Mouse (Mus musculus) left cerebral cortex, postnatal 14 days (tissue): ENCODE measurements around the gene Rps15a. TPM values are rescaled to one million over a fixed set of nuclear protein-coding genes. Genes with fewer than 3 reads are reported as not detected.
A peak's percentile ranks its signal among the peaks of the same experiment; 100 is the strongest.

Experiments
- DNase-seq, 2 experiments: peaks; one replicate each; pipeline ENCODE4 v3.0.0; 2021 to 2022; ENCODE audit warnings: low spot score in 2 of 2, mixed read lengths in 1 of 2
- intact Hi-C: fragments of 180-260 bp; cut with DNase I; formaldehyde crosslinking; loops from one replicate; pipeline ENCODE4 v1.15.1; 2025
- long read RNA-seq, 2 experiments: library from polyadenylated mRNA; stranded (forward); transcript quantifications; one replicate each; pipeline ENCODE4 v2.0.0; 2021
- total RNA-seq, 2 experiments: library from RNA; stranded (reverse); gene quantifications; 2 replicates each; pipeline ENCODE4 v1.2.3; 2021

Gene Rps15a
- 100 to 1,000 TPM; 354 to 364 TPM for total RNA-seq
- long read RNA-seq, experiment 1, full-length matches to known transcripts, result 85 of 91 reads
- long read RNA-seq, experiment 1, partial matches to known transcripts, result 1 of 91 reads
- long read RNA-seq, experiment 1, other reads (novel, unspliced or antisense), result 5 of 91 reads
- long read RNA-seq, experiment 2, full-length matches to known transcripts, result 64 of 70 reads
- long read RNA-seq, experiment 2, partial matches to known transcripts, result 2 of 70 reads
- long read RNA-seq, experiment 2, other reads (novel, unspliced or antisense), result 4 of 70 reads

DNA sequence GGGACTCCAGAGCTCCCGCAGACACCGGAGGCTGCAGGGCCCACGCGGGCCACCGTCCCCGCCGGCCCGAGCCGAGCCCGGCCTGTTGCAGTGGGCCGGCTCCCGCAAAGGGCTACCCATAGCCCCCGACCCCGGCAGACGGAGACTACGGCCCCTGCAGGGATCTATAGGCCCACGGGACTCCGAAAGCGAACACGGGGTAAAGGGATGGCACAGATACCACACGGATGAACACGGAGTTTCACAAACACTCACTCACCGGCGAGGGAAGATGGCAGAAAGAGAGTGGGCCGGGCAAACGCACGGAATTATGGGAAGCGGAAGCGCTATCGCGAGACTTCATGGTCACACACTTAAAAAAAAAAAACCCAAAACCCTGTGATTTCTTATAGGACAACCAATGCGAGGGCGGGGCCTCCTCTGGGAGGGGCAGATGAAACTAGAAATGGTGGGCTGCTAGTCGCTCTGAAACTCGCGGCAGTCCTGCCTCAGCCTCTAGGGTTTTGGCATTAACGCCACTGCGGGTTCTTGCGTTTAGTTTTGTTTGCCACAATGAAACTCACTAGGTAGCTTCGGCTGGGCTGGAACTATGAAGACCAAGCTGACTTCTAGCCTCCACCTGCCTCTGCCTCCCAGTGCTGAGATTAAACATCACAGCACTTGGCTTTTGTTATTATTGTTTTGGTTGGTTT is at the start of gene Rps15a:
Rps15a (minus strand) TSS at position 312 of the 692 bp plus-strand sequence.
- peak; percentile 93 to 96 for DNase-seq
- intact Hi-C loops, result no loop called here

DNA sequence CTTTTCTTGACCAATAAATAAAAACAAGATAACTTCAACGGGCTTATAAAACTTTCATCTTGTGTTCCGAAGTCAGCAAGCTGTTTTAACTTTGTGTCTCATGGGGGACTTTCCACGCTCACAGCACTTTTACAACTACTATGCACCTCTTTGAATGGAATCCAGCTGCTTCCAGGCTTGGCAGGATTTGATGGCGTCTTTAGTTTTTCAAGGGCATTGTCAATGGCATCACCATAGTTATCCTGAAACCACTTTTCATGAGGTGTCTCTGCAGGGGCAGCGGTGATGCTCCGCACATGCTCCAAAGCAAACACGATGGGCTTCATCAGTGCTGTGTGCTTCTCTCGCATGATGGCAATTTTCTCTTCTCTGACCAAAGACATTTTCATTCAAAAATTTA is 47.0 kb upstream of the Rps15a start:
- DNase-seq, result no peak
- intact Hi-C loops, result loop anchor here (10.0 kb wide), 1 partner anchor 132 kb away; no protein-coding TSS in a partner anchor

DNA sequence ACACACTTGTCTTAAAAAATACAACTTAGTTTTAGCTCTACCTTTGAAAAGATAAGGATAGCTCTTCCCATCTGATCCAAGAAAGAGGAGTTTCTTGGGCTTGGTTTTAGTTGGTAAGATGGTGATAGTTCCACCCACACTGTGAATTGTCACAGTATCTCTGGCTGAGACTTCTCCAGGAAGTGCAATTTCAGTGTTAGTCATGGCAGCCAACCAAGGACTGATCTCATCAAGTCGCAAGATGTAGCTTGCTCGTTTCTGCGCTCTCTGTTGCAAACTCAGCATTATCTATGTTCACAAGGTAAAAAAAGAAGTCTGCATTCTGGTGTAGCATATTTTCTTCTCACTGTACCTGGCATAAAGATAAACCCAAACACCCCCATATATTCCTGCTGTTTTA is 44.1 kb upstream of the Rps15a start:
- DNase-seq, result peak; percentile 59 to 70
- intact Hi-C loops, result loop anchor here (10.0 kb wide), 1 partner anchor 135 kb away; no protein-coding TSS in a partner anchor

DNA sequence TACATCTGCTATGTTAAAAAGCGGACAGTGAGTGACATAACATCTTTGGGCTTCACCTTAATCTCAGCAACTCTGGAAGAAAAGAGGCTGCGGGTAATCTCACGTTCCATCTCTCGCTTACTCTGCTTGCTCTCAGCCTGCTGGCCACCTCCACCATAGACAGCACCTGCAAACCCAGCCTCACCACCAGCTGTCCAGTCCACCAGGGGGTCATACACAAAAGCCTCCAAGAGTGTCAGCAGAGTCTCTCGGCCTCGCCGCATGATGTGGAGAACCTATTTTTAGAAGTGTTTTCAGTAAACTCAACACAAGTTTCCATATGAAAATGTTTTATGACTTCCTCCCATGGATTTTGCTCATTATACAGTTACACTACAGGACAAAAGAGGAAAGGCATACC is 40.5 kb upstream of the Rps15a start:
- intact Hi-C loops, result no loop called here

DNA sequence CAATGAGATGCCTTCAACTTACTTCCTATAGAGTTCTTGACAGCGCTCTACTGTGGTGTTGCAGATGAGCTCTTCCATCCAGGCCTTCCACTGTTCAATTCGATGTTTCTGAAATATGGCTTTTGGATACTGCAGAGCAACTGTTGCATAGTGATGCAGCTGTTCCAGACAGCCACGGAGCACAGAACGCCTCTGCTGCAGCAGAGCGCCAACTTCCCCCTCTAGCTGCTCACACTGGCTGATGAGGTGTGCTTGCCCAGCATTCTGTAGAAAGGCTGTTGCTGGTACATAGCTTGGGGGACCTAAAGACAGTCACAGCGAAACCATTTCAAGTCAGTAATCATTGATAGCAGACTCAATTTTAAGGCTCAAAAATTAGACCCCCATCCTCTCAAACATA is 38.2 kb upstream of the Rps15a start:
- peak; percentile 19 to 23 for DNase-seq
- intact Hi-C loops, result no loop called here

More for the DNA sequence above, 40.5 kb upstream of the Rps15a start:
- DNase-seq, result no peak

DNA sequence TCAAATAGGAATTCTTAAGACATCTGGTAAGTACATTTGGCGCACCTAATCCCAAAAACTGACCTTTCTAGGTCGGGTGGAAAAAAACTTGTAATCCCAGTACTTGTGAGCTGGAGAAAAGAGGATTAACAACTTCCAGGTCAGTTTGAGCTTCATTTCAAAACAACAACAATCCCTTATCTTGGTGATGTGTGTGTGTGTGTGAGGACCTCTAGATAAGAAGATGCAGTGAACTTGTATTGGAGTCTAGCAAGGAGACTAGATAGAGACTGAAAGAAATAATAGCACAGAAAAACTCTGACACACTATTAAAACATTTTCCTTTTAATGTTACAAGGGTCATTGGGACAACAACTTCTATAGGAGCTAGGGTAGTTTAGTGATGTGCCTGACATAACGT is 27.6 kb upstream of the Rps15a start:
- DNase-seq, result no peak
- intact Hi-C loops, result no loop called here

DNA sequence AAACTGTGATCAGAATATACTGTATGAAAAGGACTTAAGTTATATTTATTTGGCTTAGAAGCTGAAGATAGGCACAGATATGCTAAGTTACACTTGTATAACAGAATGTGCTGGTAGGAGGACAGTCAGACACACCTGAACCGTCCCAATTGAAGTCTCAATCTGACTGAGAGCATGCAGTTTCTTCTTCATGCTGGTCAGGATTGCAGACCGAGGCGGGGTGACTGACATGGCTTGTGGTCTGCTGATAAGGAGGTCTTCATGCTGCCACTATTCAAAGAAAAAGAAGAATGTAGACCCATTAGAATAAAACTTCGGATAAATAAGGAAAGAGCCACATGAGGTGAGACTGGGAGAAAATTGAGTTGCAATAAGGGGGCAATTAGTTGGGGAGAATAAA is 27.1 kb upstream of the Rps15a start:
- no peak for DNase-seq
- intact Hi-C loops, result no loop called here

DNA sequence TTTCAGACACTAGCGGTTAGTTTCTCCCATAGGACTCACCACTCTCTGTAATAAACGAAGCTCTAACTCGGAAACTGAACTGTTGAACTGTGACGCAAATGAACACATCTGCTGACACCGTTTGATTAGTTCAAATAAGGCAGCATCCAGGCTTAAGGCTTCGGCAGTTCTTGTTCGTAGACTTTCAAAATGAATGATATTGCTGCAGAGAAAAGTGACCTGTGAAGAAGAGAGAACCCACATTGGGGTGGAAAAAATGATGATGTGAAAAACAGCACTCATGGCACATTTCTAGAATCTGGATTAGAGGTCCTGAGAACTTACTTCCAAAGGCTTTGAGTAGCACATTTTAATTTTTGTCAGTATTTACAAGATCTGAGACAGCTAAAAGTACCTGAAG is 25.3 kb upstream of the Rps15a start:
- intact Hi-C loops, result no loop called here

DNA sequence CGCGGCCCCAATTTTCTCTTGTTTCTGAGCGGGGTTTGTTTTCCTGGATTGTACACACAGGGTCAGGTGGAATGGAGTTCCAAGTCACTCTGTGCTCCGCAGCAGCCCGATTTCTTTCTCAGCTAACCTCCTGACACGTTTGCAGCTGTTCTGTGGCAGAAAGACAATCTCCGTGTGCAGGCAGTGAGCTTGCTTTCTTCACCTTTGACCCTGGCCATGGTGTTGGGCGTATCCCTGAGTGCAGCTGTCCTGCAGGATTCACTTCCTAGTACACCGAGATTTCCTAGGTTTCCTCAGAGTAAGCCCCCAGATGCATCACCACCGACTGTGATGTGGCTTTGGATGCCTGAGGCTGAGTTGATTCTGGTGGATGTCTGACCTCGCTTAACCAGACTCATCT is 19.1 kb upstream of the Rps15a start:
- intact Hi-C loops, result no loop called here
- no peak for DNase-seq

More for the DNA sequence above, 25.3 kb upstream of the Rps15a start:
- no peak for DNase-seq

DNA sequence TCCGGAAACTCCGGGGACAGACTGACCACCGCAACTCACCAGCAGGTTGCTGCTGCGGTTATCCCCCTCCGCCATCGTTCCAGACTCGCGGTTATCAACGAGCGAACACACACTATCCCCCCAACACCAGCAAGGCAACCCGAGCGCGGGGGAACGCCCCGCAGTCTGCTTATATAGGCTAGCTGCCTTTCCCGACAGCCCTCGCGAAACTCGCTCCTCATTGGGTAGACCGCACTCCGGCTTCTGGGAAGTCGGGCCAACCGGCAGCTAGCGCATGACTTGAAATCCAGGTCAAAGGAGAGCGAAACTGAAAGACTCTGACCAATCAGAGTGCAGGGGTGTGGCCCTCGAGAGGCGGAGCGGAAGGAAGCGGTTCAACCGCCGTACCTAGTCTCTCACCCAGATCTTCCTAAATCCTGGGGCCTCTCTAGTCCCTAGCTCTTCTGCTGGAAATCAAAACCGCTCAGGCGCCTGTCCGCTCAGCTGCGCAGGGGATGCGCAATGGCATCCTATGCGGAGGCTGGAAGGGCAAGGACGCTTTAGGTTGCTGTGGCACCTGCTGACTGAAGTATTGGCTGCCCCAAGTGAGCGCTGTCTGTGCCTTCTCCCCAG is 13.5 kb upstream of the Rps15a start, which contains the start of gene Arl6ip1:
Arl6ip1 (minus strand) TSS at position 233 of the 612 bp plus-strand sequence.
- intact Hi-C loops, result no loop called here
- peak; percentile 97 to 99 for DNase-seq

DNA sequence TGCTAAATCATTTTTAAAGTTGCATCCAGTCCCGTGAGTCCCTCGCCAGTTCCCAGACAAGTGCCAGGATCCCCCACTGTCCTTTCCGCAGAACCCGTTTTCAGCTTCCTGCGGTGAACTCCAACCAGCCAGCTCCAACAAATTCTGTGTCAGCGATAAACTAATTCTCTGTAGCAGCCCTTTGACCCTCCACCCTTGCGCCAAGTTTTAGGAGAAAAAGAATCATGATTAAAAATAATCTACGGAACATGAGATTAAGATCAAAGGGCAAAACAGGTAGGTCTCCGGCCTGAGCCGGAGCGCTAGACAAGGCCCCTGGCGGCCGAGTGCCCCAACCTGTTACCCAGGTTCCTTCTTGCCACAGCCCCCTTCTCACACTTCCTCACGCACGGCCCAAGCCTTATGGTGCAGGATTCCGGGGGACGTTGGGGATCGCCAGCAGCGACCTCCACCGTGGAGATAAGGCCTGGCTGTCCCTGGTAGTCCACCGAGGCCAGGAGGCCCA is 13.0 kb upstream of the Rps15a start:
- intact Hi-C loops, result no loop called here
- no peak for DNase-seq

DNA sequence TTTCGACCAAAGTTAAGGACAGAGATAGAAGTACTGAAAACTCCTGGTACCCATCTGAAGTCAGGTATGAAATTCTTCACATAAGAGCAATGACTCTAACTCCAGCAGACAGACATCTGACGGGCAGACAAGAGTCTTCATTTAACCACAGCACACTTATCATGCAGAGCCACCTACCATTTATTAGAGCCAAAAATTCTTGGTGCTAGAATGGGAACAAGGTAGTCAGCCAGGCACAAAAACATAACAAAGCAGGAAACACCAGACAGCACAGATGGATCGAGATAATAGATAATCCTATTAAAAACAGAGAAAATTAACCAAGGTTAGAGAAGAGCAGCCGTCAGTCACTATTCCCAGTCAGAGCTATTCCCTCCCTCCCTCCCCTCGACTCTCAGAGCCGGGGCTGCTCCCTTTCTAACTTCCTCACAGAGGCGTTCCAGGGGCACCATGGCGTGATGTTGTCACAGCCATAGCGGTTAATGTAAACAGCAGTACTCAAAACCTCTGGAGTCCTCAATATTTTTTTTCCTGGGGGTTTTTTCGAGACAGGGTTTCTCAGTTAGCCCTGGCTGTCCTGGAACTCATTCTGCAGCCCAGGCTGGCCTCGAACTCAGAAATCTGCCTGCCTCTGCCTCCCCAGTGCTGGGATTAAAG is 10.4 kb upstream of the Rps15a start:
- no peak for DNase-seq
- intact Hi-C loops, result no loop called here

DNA sequence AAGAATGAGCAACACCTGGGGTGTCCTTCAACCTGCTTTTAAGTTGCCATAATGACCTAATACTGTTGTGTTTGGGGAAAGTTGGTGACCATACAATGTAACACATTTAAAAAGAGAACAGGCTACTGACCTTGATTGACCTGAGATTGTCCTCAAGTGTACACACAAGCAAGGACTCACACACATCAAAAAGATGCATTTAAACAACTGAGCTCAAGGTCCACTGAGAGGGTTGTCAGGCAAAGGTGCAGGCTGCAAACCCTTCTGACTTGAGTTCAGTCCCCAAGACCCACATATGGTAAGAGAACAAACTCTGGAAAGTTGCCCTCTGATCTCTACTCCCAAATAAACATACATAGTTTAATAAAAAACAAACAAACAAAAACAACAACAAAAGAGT is 9.7 kb upstream of the Rps15a start:
- intact Hi-C loops, result no loop called here
- no peak for DNase-seq

DNA sequence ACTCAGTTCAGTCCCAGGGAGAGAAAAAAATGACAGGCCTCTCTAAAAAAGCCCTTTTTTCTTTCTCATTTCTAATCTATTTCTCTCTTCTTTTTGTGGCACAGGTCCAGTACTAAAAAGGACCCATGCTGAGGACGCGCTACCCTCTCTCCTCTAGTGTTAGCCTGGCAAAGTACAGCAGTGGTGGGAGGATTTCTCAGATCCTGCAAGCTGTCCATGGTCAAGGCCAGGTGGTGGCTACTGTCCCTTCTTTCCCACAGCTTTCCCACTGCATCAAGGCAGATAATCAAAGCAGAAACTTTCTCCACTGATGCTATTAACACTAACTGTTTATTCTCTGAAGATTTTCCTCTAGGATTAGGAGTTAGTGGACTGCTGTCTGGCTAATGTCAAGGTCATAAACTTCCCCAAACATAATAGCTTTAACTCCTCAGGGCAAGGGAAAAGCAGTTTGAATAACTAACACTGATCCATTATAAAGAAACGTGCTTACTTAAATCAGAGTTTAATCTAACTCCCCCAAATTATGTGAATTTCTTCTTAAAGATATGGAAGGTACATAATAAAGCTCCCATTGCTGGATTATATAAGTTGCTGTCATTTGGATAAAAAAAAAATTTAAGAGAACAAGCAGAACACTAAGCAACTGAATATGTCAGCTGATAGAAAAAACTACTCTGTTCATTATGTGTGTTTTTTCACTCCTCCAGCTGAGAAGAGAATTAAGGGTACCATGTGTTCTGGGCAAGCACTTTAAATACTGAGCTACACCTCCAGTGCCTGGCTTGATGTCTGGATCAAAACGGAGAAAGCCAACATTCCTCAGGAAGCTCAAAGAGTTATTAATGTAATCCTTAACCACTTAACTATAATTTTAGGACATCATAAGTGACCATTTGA is 7.8 kb upstream of the Rps15a start:
- DNase-seq, result no peak

DNA sequence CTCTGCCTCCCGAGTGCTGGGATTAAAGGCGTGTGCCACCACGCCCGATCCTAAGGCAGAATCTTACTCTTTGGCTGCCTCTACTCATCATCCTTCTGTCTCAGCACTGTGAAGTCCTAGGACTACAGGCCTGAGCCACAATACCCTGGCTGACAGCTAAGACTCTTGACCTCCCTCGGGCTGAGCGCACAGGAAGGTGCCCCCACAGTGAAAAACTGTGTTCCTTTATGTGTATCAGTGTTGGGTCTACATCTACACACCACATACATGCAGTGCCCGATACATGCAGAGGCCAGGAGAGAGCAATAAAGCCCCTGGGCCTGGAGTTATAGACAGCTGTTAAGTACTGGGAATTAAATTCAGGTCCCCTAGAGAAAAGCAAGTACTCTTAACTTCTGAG is 6.2 kb upstream of the Rps15a start:
- DNase-seq, result no peak
- intact Hi-C loops, result no loop called here

More for the DNA sequence above, 7.8 kb upstream of the Rps15a start:
- intact Hi-C loops, result no loop called here

DNA sequence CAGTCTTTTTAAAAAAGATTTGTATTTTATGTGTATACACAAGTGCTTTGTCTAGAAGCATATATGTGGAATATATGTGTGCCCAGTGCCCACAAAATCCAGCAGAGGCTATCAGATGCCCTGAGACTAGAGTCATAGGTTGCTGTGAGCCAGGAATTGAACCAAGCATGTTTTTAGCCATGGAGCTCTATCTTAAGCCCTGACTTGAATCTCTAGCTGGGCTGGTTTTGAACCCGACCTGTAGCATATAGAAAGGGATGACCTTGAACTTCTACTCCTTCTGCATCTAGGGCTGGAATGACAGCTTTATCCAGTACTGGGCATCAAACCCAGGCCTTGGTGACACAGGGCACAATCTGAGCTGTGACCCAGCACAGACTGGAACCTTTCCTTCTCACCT is 4.7 kb upstream of the Rps15a start:
- intact Hi-C loops, result no loop called here
- no peak for DNase-seq

DNA sequence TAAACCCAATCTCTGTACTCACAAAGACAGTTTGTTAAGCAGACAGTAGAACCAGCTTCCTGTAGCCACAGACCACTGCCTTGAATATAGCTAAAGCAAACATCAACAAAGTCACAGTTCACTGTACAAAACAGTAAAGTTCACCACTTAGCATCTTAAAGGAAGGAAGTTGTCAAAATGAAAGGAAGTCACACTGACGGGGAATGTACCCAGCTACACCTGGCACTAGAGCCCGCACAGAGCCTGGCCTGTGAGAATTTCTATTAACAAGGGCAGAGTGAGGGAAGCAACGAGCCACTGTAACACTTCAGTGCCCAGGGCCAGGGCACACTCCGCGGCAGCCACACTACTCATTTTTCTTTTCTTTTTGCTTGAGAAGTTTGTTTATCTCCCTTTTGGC is 4.0 kb upstream of the Rps15a start:
- no peak for DNase-seq
- intact Hi-C loops, result no loop called here

DNA sequence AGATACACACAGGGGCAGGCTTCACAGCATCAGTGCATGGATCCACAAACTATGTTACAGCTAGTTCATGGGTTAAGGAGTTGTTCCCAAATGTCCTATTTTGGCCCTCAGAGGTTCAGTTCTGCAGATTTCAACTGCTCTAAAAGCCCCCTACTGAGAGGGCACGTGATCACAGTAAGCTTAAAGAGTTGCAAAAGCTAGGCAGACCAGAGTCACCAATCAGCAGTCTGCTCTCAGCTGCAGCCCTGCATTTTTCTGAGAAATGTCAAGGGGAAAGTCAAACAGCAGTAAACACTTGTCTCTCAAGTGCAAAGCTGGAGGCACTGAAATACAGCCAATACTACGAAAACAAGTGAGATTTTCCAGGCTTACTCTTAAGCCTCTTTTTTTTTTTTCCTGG is 3.2 kb upstream of the Rps15a start:
- DNase-seq, result no peak
- intact Hi-C loops, result no loop called here

DNA sequence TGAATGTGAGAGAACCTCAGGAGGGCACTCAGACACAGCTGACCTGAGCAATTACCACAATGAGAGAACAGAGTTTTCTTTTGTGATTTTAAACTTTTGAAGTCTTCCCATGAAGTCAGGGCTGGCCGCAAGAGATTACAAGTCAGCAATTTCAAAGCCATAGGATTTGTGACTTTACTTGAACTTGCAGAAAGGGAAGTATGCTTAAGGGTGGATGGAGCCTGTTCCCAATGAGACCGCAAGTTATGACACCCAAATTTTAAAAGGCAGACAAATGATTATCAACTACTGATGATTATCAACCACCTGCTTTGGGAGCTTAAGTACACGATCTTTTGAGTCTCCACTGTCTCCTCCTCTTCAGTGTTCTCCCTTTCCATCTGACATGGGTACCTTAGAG is 2.4 kb upstream of the Rps15a start:
- DNase-seq, result no peak
- intact Hi-C loops, result no loop called here
